Mouse (Mus musculus): ENCODE results near the gene Ltb4r1.

- no peak for TF ChIP-seq POLR2A (IDR thresholded peaks at IDR 0.05; ENCODE audit: low read depth, low read length)
- no peak for TF ChIP-seq CTCF (IDR thresholded peaks at IDR 0.05; ENCODE audit: borderline replicate concordance, insufficient read depth, low read length)
These were observed 2.6 kb upstream of the Ltb4r1 start for GRCm38 (mm10) chr14:55763166-55763565.

Data from embryonic fibroblast, embryonic 13.5 days (primary cell).